Mouse (Mus musculus): ENCODE data around the gene Phf21a. TPM values are rescaled to one million over a fixed set of nuclear protein-coding genes. Genes with fewer than 3 reads are reported as not detected.

Phf21a gene
- polyA plus RNA-seq, 1 experiment from 2014 or later: 36.3 TPM

GRCm38 (mm10) chr2:92221431-92221830 is 128.5 kb downstream of the Phf21a start:
- no peaks in the 10 kb centered on the region for H3K27me3 ChIP-seq (ENCODE audit: control insufficient read depth, insufficient read depth, low read length)
- no peaks in the 10 kb centered on the region for H3K4me1 ChIP-seq (ENCODE audit: control insufficient read depth, insufficient read depth, low read length)
- ATAC-seq (ENCODE audit: low FRiP score, low TSS enrichment): no peak
- no peak overlapping the region for H3K4me2 ChIP-seq (replicated peaks; ENCODE audit: low read depth, low read length)
- no peak overlapping the region for H3K9ac ChIP-seq (ENCODE audit: low read depth, low read length)
- H3K27ac ChIP-seq (ENCODE audit: low read depth, low read length): no peak overlapping the region
- H3K4me3 ChIP-seq (ENCODE audit: low read length): no peak overlapping the region
- H3K36me3 ChIP-seq (ENCODE audit: control insufficient read depth, insufficient read depth, low read length): peaks cover 31% of the 10 kb centered on the region; the same call in 1 of the 2 replicates
- no peaks in the 10 kb centered on the region for H3K9me3 ChIP-seq (ENCODE audit: control insufficient read depth, low read length)
- 87% methylated on average over 6 of the region's 6 CpGs for WGBS

GRCm38 (mm10) chr2:92225592-92225991 is 132.7 kb downstream of the Phf21a start:
- Histone ChIP-seq H3K27ac (ENCODE audit: low read depth, low read length) (no peak overlapping the region), H3K4me2 (replicated peaks; ENCODE audit: low read depth, low read length) (no peak overlapping the region), H3K36me3 (ENCODE audit: control insufficient read depth, insufficient read depth, low read length) (peaks cover 38% of the 10 kb centered on the region; the same call in 1 of the 2 replicates), H3K9me3 (ENCODE audit: control insufficient read depth, low read length) (no peaks in the 10 kb centered on the region), H3K27me3 (ENCODE audit: control insufficient read depth, insufficient read depth, low read length) (no peaks in the 10 kb centered on the region), H3K4me1 (ENCODE audit: control insufficient read depth, insufficient read depth, low read length) (no peaks in the 10 kb centered on the region), H3K9ac (ENCODE audit: low read depth, low read length) (no peak overlapping the region), H3K4me3 (ENCODE audit: low read length) (no peak overlapping the region)
- ATAC-seq (ENCODE audit: low FRiP score, low TSS enrichment): no peak
- WGBS: 74% methylated on average over 1 of the region's 1 CpGs

GRCm38 (mm10) chr2:92229973-92230372 is 137.1 kb downstream of the Phf21a start:
- H3K36me3 ChIP-seq (ENCODE audit: control insufficient read depth, insufficient read depth, low read length): peaks cover 50% of the 10 kb centered on the region
- ATAC-seq (ENCODE audit: low FRiP score, low TSS enrichment): no peak

GRCm38 (mm10) chr2:92231706-92232105 is 138.8 kb downstream of the Phf21a start:
- H3K4me1 ChIP-seq (ENCODE audit: control insufficient read depth, insufficient read depth, low read length): no peaks in the 10 kb centered on the region
- H3K9me3 ChIP-seq (ENCODE audit: control insufficient read depth, low read length): no peaks in the 10 kb centered on the region
- no peak overlapping the region for H3K4me2 ChIP-seq (replicated peaks; ENCODE audit: low read depth, low read length)
- no peak overlapping the region for H3K4me3 ChIP-seq (ENCODE audit: low read length)
- no peak overlapping the region for H3K9ac ChIP-seq (ENCODE audit: low read depth, low read length)
- no peak overlapping the region for H3K27ac ChIP-seq (ENCODE audit: low read depth, low read length)
- no peak for ATAC-seq (ENCODE audit: low FRiP score, low TSS enrichment)
- H3K36me3 ChIP-seq (ENCODE audit: control insufficient read depth, insufficient read depth, low read length): peaks cover 58% of the 10 kb centered on the region
- H3K27me3 ChIP-seq (ENCODE audit: control insufficient read depth, insufficient read depth, low read length): no peaks in the 10 kb centered on the region

More at GRCm38 (mm10) chr2:92229973-92230372, 137.1 kb downstream of the Phf21a start:
- 90% methylated on average over 9 of the region's 9 CpGs for WGBS
- no peak overlapping the region for H3K4me3 ChIP-seq (ENCODE audit: low read length)
- no peak overlapping the region for H3K9ac ChIP-seq (ENCODE audit: low read depth, low read length)
- no peak overlapping the region for H3K4me2 ChIP-seq (replicated peaks; ENCODE audit: low read depth, low read length)
- H3K4me1 ChIP-seq (ENCODE audit: control insufficient read depth, insufficient read depth, low read length): no peaks in the 10 kb centered on the region
- H3K9me3 ChIP-seq (ENCODE audit: control insufficient read depth, low read length): no peaks in the 10 kb centered on the region
- H3K27me3 ChIP-seq (ENCODE audit: control insufficient read depth, insufficient read depth, low read length): no peaks in the 10 kb centered on the region
- no peak overlapping the region for H3K27ac ChIP-seq (ENCODE audit: low read depth, low read length)

- no peak overlapping the region for H3K9ac ChIP-seq (ENCODE audit: low read depth, low read length)
- H3K36me3 ChIP-seq (ENCODE audit: control insufficient read depth, insufficient read depth, low read length): peaks cover 53% of the 10 kb centered on the region
- 56% methylated on average over 5 of the region's 5 CpGs for WGBS
- H3K4me2 ChIP-seq (replicated peaks; ENCODE audit: low read depth, low read length): no peak overlapping the region
- no peak overlapping the region for H3K4me3 ChIP-seq (ENCODE audit: low read length)
- no peaks in the 10 kb centered on the region for H3K27me3 ChIP-seq (ENCODE audit: control insufficient read depth, insufficient read depth, low read length)
- H3K4me1 ChIP-seq (ENCODE audit: control insufficient read depth, insufficient read depth, low read length): no peaks in the 10 kb centered on the region
- no peak overlapping the region for H3K27ac ChIP-seq (ENCODE audit: low read depth, low read length)
- no peaks in the 10 kb centered on the region for H3K9me3 ChIP-seq (ENCODE audit: control insufficient read depth, low read length)
- ATAC-seq (ENCODE audit: low FRiP score, low TSS enrichment): no peak
Observed at GRCm38 (mm10) chr2:92234768-92235332, 141.9 kb downstream of the Phf21a start.

- no peaks in the 10 kb centered on the region for H3K4me1 ChIP-seq (ENCODE audit: control insufficient read depth, insufficient read depth, low read length)
- no peak overlapping the region for H3K27ac ChIP-seq (ENCODE audit: low read depth, low read length)
- ATAC-seq (ENCODE audit: low FRiP score, low TSS enrichment): no peak
- no peak overlapping the region for H3K4me2 ChIP-seq (replicated peaks; ENCODE audit: low read depth, low read length)
- peaks cover 22% of the 10 kb centered on the region for H3K36me3 ChIP-seq (ENCODE audit: control insufficient read depth, insufficient read depth, low read length)
- H3K9ac ChIP-seq (ENCODE audit: low read depth, low read length): no peak overlapping the region
- H3K9me3 ChIP-seq (ENCODE audit: control insufficient read depth, low read length): no peaks in the 10 kb centered on the region
- no peak overlapping the region for H3K4me3 ChIP-seq (ENCODE audit: low read length)
- H3K27me3 ChIP-seq (ENCODE audit: control insufficient read depth, insufficient read depth, low read length): no peaks in the 10 kb centered on the region
- WGBS: 88% methylated on average over 2 of the region's 2 CpGs
Observed at GRCm38 (mm10) chr2:92240299-92240698, 147.4 kb downstream of the Phf21a start.

GRCm38 (mm10) chr2:92240816-92241215 is 147.9 kb downstream of the Phf21a start:
- Histone ChIP-seq H3K4me1 (ENCODE audit: control insufficient read depth, insufficient read depth, low read length) (no peaks in the 10 kb centered on the region), H3K9ac (ENCODE audit: low read depth, low read length) (no peak overlapping the region), H3K27ac (ENCODE audit: low read depth, low read length) (no peak overlapping the region), H3K27me3 (ENCODE audit: control insufficient read depth, insufficient read depth, low read length) (no peaks in the 10 kb centered on the region), H3K36me3 (ENCODE audit: control insufficient read depth, insufficient read depth, low read length) (peaks cover 21% of the 10 kb centered on the region), H3K9me3 (ENCODE audit: control insufficient read depth, low read length) (no peaks in the 10 kb centered on the region), H3K4me3 (ENCODE audit: low read length) (no peak overlapping the region), H3K4me2 (replicated peaks; ENCODE audit: low read depth, low read length) (no peak overlapping the region)
- WGBS: 93% methylated on average over 2 of the region's 2 CpGs
- no peak for ATAC-seq (ENCODE audit: low FRiP score, low TSS enrichment)

GRCm38 (mm10) chr2:92241317-92241716 is 148.4 kb downstream of the Phf21a start:
- ATAC-seq (ENCODE audit: low FRiP score, low TSS enrichment): no peak
- WGBS: 87% methylated on average over 3 of the region's 3 CpGs
- peaks cover 16% of the 10 kb centered on the region for H3K36me3 ChIP-seq (ENCODE audit: control insufficient read depth, insufficient read depth, low read length)

GRCm38 (mm10) chr2:92246112-92246511 is 153.2 kb downstream of the Phf21a start:
- H3K4me1 ChIP-seq (ENCODE audit: control insufficient read depth, insufficient read depth, low read length): no peaks in the 10 kb centered on the region
- WGBS: 97% methylated on average over 1 of the region's 1 CpGs
- H3K27ac ChIP-seq (ENCODE audit: low read depth, low read length): no peak overlapping the region
- no peaks in the 10 kb centered on the region for H3K9me3 ChIP-seq (ENCODE audit: control insufficient read depth, low read length)
- ATAC-seq (ENCODE audit: low FRiP score, low TSS enrichment): no peak
- peaks cover 13% of the 10 kb centered on the region; the same call in 1 of the 2 replicates for H3K36me3 ChIP-seq (ENCODE audit: control insufficient read depth, insufficient read depth, low read length)
- no peak overlapping the region for H3K4me3 ChIP-seq (ENCODE audit: low read length)
- no peaks in the 10 kb centered on the region for H3K27me3 ChIP-seq (ENCODE audit: control insufficient read depth, insufficient read depth, low read length)
- no peak overlapping the region for H3K4me2 ChIP-seq (replicated peaks; ENCODE audit: low read depth, low read length)
- H3K9ac ChIP-seq (ENCODE audit: low read depth, low read length): no peak overlapping the region

More at GRCm38 (mm10) chr2:92241317-92241716, 148.4 kb downstream of the Phf21a start:
- H3K27me3 ChIP-seq (ENCODE audit: control insufficient read depth, insufficient read depth, low read length): no peaks in the 10 kb centered on the region
- no peaks in the 10 kb centered on the region for H3K4me1 ChIP-seq (ENCODE audit: control insufficient read depth, insufficient read depth, low read length)
- no peaks in the 10 kb centered on the region for H3K9me3 ChIP-seq (ENCODE audit: control insufficient read depth, low read length)
- no peak overlapping the region for H3K9ac ChIP-seq (ENCODE audit: low read depth, low read length)
- no peak overlapping the region for H3K27ac ChIP-seq (ENCODE audit: low read depth, low read length)
- H3K4me2 ChIP-seq (replicated peaks; ENCODE audit: low read depth, low read length): no peak overlapping the region
- no peak overlapping the region for H3K4me3 ChIP-seq (ENCODE audit: low read length)

Measured in kidney, embryonic 14.5 days (tissue).